Mouse (Mus musculus): Measurements from ENCODE around the gene Raver1. TPM values are rescaled to one million over a fixed set of nuclear protein-coding genes. Genes with fewer than 3 reads are reported as not detected.

The Raver1 gene
- total and polyA plus RNA-seq, 2 experiments from 2014 or later: 21.7 to 43.2 TPM

- 15% methylated on average over 20 of the region's 20 CpGs for WGBS
- Histone ChIP-seq H3K36me3 (ENCODE audit: insufficient read depth, low read length) (no peaks in the 10 kb centered on the region), H3K4me1 (ENCODE audit: insufficient read depth, low read length) (peaks cover 43% of the 10 kb centered on the region), H3K27me3 (ENCODE audit: insufficient read depth, low read length) (peaks cover 68% of the 10 kb centered on the region), H3K4me3 (ENCODE audit: low read length) (peak overlapping the region; percentile 46; the same call in 1 of the 2 replicates), H3K4me2 (ENCODE audit: low read depth, low read length) (peak overlapping the region; percentile 74), H3K9me3 (ENCODE audit: low read length) (no peaks in the 10 kb centered on the region), H3K9ac (replicated peaks; ENCODE audit: low read length) (no peak overlapping the region), H3K27ac (no peak overlapping the region)
- DNase-seq (ENCODE audit: low spot score) (no peak), ATAC-seq (no peak)
- no peak for TF ChIP-seq CTCF (IDR thresholded peaks at IDR 0.05; ENCODE audit: low read depth)
These were observed 55.6 kb downstream of the Raver1 start for GRCm38 (mm10) chr9:21036161-21036560.

GRCm38 (mm10) chr9:21035586-21035985, 56.2 kb downstream of the Raver1 start:
- TF ChIP-seq CTCF (IDR thresholded peaks at IDR 0.05; ENCODE audit: low read depth): no peak
- H3K4me3 ChIP-seq (ENCODE audit: low read length): 0 out of 2 replicates have a peak overlapping the region, but pooled peaks have one; percentile 3
- H3K36me3 ChIP-seq (ENCODE audit: insufficient read depth, low read length): no peaks in the 10 kb centered on the region
- 24% methylated on average over 9 of the region's 9 CpGs for WGBS
- H3K4me1 ChIP-seq (ENCODE audit: insufficient read depth, low read length): peaks cover 46% of the 10 kb centered on the region
- no peak overlapping the region for H3K27ac ChIP-seq
- no peak overlapping the region for H3K9ac ChIP-seq (replicated peaks; ENCODE audit: low read length)
- H3K27me3 ChIP-seq (ENCODE audit: insufficient read depth, low read length): peaks cover 68% of the 10 kb centered on the region
- no peaks in the 10 kb centered on the region for H3K9me3 ChIP-seq (ENCODE audit: low read length)
- DNase-seq (ENCODE audit: low spot score) (no peak), ATAC-seq (no peak)
- H3K4me2 ChIP-seq (ENCODE audit: low read depth, low read length): peak overlapping the region; percentile 74; the same call in 1 of the 2 replicates

DNA sequence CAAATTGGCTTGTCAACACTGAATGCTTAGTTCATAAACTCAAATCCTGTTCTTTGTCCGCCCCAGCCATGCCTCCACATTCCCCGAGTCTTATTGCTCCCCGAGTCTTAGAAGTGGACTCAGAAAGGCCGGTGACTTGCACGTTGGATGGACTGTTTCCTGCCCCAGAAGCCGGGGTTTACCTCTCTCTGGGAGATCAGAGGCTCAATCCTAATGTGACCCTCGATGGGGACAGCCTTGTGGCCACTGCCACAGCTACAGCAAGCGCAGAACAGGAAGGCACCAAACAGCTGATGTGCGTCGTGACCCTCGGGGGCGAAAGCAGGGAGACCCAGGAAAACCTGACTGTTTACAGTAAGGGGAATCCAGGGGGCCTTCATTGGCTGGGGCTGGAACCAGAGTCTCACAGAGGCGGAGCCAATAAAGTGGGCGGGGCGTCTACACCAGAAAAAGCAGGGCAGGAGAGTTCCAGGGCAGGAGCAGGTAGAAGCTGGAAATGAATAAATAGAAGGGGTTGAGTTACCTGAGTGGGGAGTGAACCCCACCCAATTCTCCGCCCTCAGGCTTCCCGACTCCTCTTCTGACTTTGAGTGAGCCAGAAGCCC, 57.2 kb downstream of the Raver1 start:
- no peak for ATAC-seq
- DNase-seq (ENCODE audit: low spot score): no peak
- no peak for TF ChIP-seq CTCF (IDR thresholded peaks at IDR 0.05; ENCODE audit: low read depth)
- peaks cover 68% of the 10 kb centered on the region for H3K27me3 ChIP-seq (ENCODE audit: insufficient read depth, low read length)
- H3K27ac ChIP-seq: no peak overlapping the region
- H3K4me2 ChIP-seq (ENCODE audit: low read depth, low read length): 0 out of 2 replicates have a peak overlapping the region, but pooled peaks have one; percentile 10
- peaks cover 46% of the 10 kb centered on the region for H3K4me1 ChIP-seq (ENCODE audit: insufficient read depth, low read length)
- 11% methylated on average over 17 of the region's 17 CpGs for WGBS
- no peak overlapping the region for H3K9ac ChIP-seq (replicated peaks; ENCODE audit: low read length)
- H3K9me3 ChIP-seq (ENCODE audit: low read length): no peaks in the 10 kb centered on the region
- H3K4me3 ChIP-seq (ENCODE audit: low read length): no peak overlapping the region
- H3K36me3 ChIP-seq (ENCODE audit: insufficient read depth, low read length): no peaks in the 10 kb centered on the region

GRCm38 (mm10) chr9:21033136-21033535, 58.7 kb downstream of the Raver1 start:
- no peaks in the 10 kb centered on the region for H3K36me3 ChIP-seq (ENCODE audit: insufficient read depth, low read length)
- no peak overlapping the region; the same call in 1 of the 2 replicates for H3K9ac ChIP-seq (replicated peaks; ENCODE audit: low read length)
- peaks cover 46% of the 10 kb centered on the region for H3K4me1 ChIP-seq (ENCODE audit: insufficient read depth, low read length)
- peaks cover 63% of the 10 kb centered on the region for H3K27me3 ChIP-seq (ENCODE audit: insufficient read depth, low read length)
- 1% methylated on average over 34 of the region's 34 CpGs for WGBS
- H3K4me3 ChIP-seq (ENCODE audit: low read length): peak overlapping the region; percentile 56
- DNase-seq (ENCODE audit: low spot score): peak; percentile 68
- no peak for TF ChIP-seq CTCF (IDR thresholded peaks at IDR 0.05; ENCODE audit: low read depth)
- H3K27ac ChIP-seq: no peak overlapping the region
- H3K4me2 ChIP-seq (ENCODE audit: low read depth, low read length): peak overlapping the region; percentile 98
- no peaks in the 10 kb centered on the region for H3K9me3 ChIP-seq (ENCODE audit: low read length)
- no peak for ATAC-seq

DNA sequence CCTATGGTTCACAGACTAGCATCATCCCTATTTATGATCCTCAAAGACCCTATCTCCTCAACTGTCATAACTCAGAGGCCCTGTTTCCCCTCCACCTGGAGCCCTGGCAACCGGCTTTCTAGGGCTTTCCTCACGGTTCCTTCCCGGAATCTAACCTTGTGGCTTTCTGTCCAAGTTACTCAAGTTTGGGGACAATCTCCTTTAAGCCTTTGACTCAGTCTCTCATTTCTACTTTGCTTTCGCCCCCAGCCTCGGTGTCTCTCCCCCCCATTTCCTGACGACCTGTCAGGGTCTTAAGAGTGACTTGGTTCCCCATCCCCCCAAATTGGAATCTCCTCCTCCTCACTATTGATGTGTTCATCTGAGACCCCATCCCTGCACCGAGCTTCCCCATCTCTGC, 59.3 kb downstream of the Raver1 start:
- WGBS: 2% methylated on average over 7 of the region's 7 CpGs
- ATAC-seq (no peak), DNase-seq (ENCODE audit: low spot score) (no peak)
- Histone ChIP-seq H3K4me2 (ENCODE audit: low read depth, low read length) (peak overlapping the region; percentile 98), H3K4me1 (ENCODE audit: insufficient read depth, low read length) (peaks cover 40% of the 10 kb centered on the region), H3K9me3 (ENCODE audit: low read length) (no peaks in the 10 kb centered on the region), H3K36me3 (ENCODE audit: insufficient read depth, low read length) (no peaks in the 10 kb centered on the region), H3K9ac (replicated peaks; ENCODE audit: low read length) (peak overlapping the region; percentile 59), H3K4me3 (ENCODE audit: low read length) (peak overlapping the region; percentile 56), H3K27ac (no peak overlapping the region), H3K27me3 (ENCODE audit: insufficient read depth, low read length) (peaks cover 57% of the 10 kb centered on the region)
- TF ChIP-seq CTCF (IDR thresholded peaks at IDR 0.05; ENCODE audit: low read depth): no peak

GRCm38 (mm10) chr9:21031896-21032351, 59.9 kb downstream of the Raver1 start, which contains the start of gene Icam5:
Gene Icam5 (plus strand): TSS chr9:21032073.
- Histone ChIP-seq H3K27me3 (ENCODE audit: insufficient read depth, low read length) (peaks cover 51% of the 10 kb centered on the region), H3K4me1 (ENCODE audit: insufficient read depth, low read length) (peaks cover 34% of the 10 kb centered on the region), H3K9ac (replicated peaks; ENCODE audit: low read length) (peak within 1 kb of the TSS; percentile 59), H3K27ac (peak within 1 kb of the TSS; percentile 68; the same call in 1 of the 2 replicates), H3K9me3 (ENCODE audit: low read length) (no peaks in the 10 kb centered on the region), H3K4me3 (ENCODE audit: low read length) (peak within 1 kb of the TSS; percentile 56), H3K4me2 (ENCODE audit: low read depth, low read length) (peak within 1 kb of the TSS; percentile 98), H3K36me3 (ENCODE audit: insufficient read depth, low read length) (no peaks in the 10 kb centered on the region)
- DNase-seq (ENCODE audit: low spot score) (peak; percentile 47), ATAC-seq (peak; percentile 0)
- WGBS: 1% methylated on average over 34 of the region's 35 CpGs
- no peak for TF ChIP-seq CTCF (IDR thresholded peaks at IDR 0.05; ENCODE audit: low read depth)

Measured in hindbrain, postnatal 0 days (tissue).